Mouse (Mus musculus) midbrain, postnatal 0 days (tissue): Measurements from ENCODE around the gene Tekt3. TPM values are rescaled to one million over a fixed set of nuclear protein-coding genes. Genes with fewer than 3 reads are reported as not detected.

ENCODE experiments used
- ATAC-seq: fragments of 200-750 bp; cut with Nextera tagmentation; 2 replicates; pipeline ENCODE4 v1.8.0; 2017; ENCODE audit warnings: moderate number of reproducible peaks, mild to moderate bottlenecking, moderate TSS enrichment, moderate library complexity; ENCODE audit not compliant: low FRiP score
- DNase-seq: peaks from one replicate; pipeline ENCODE4 v3.0.0-alpha.2; 2015; ENCODE audit warnings: low spot score
- H3K27ac ChIP-seq: fragments of 300-500 bp; sonication (generic); 2 replicates; pipeline ENCODE4 v1.5.1; 2014; ENCODE audit warnings: low read depth, mild to moderate bottlenecking, low read length, mixed read lengths
- H3K27me3 ChIP-seq: fragments of 300-500 bp; sonication (generic); 2 replicates; pipeline ENCODE4 v1.6.1; 2014; ENCODE audit warnings: low read length, control low read depth, mixed read lengths; ENCODE audit not compliant: insufficient read depth
- H3K36me3 ChIP-seq: fragments of 300-500 bp; sonication (generic); 2 replicates; pipeline ENCODE4 v1.6.1; 2014; ENCODE audit warnings: low read length, control low read depth, mixed read lengths; ENCODE audit not compliant: insufficient read depth
- H3K4me1 ChIP-seq: fragments of 300-500 bp; sonication (generic); 2 replicates; pipeline ENCODE4 v1.6.1; 2014; ENCODE audit warnings: mild to moderate bottlenecking, control low read depth, antibody characterized with exemption, low read length, mixed read lengths; ENCODE audit not compliant: insufficient read depth
- H3K4me2 ChIP-seq: fragments of 300-500 bp; sonication (generic); 2 replicates; pipeline ENCODE4 v1.6.1; 2014; ENCODE audit warnings: low read depth, mild to moderate bottlenecking, low read length, mixed read lengths; ENCODE audit not compliant: poor library complexity, severe bottlenecking
- H3K4me3 ChIP-seq: fragments of 300-500 bp; sonication (generic); 2 replicates; pipeline ENCODE4 v1.5.1; 2014; ENCODE audit warnings: low read depth, mild to moderate bottlenecking, low read length, moderate library complexity
- H3K9ac ChIP-seq: fragments of 300-500 bp; sonication (generic); replicated peaks from 2 replicates; pipeline ENCODE4 v1.6.1; 2014; ENCODE audit warnings: mild to moderate bottlenecking, low read length, moderate library complexity, mixed read lengths; ENCODE audit not compliant: poor library complexity, severe bottlenecking
- H3K9me3 ChIP-seq: fragments of 300-500 bp; sonication (generic); 2 replicates; pipeline ENCODE4 v1.6.1; 2016; ENCODE audit warnings: low read length, control low read depth
- CTCF ChIP-seq: IDR thresholded peaks from 2 replicates; pipeline ENCODE4 v1.5.1; 2016; ENCODE audit warnings: antibody characterized with exemption, mild to moderate bottlenecking
- WGBS: fragments of 180-500 bp; shearing (Covaris S2); extraction: QIAGEN DNeasy Blood & Tissue Kit; methylation state at CpG from one replicate; pipeline ENCODE4 v1.1.7; 2014; 5-methylcytosine and 5-hydroxymethylcytosine counted together
- polyA plus RNA-seq: library from polyadenylated mRNA; unstranded; fragments of >200 nt; fragmentation: Nextera tagmentation; extraction: Ambion mirVana; gene quantifications from 2 replicates; pipeline ENCODE4 v1.2.1, GENCODE M21; 2015
- total RNA-seq: library from RNA; depleted of rRNA; stranded (reverse); fragments of >200 nt; gene quantifications from 2 replicates; pipeline ENCODE4 v1.2.3, GENCODE M21; 2014

Gene Tekt3
- total and polyA plus RNA-seq, 2 experiments from 2014 or later, result 0.20 TPM; not detected in 1

DNA sequence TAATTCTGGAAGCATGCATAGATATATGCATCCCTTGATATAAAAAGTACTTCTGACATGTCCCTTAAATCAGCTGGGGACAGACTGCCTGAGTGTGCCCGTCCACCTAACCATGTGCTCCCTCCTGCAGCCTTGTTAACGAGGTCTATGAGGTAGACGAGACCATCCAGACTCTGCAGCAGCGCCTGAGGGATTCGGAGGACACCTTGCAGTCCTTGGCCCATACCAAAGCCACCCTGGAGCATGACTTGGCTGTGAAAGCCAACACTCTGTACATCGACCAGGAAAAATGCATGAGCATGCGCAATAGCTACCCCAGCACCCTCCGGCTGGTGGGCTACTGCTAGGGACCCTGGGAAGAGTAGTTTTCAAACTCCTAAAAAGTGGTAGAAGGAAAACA lies 33.0 kb downstream of the Tekt3 start:
- WGBS, result 92% methylated on average over 8 of the region's 8 CpGs
- Histone ChIP-seq H3K9ac (no peak overlapping the region), H3K4me2 (no peak overlapping the region), H3K9me3 (no peaks in the 10 kb centered on the region), H3K27ac (no peak overlapping the region), H3K4me3 (no peak overlapping the region), H3K27me3 (no peaks in the 10 kb centered on the region), H3K4me1 (no peaks in the 10 kb centered on the region), H3K36me3 (no peaks in the 10 kb centered on the region)
- no peak for DNase-seq
- no peak for ATAC-seq
- TF ChIP-seq CTCF, result no peak

DNA sequence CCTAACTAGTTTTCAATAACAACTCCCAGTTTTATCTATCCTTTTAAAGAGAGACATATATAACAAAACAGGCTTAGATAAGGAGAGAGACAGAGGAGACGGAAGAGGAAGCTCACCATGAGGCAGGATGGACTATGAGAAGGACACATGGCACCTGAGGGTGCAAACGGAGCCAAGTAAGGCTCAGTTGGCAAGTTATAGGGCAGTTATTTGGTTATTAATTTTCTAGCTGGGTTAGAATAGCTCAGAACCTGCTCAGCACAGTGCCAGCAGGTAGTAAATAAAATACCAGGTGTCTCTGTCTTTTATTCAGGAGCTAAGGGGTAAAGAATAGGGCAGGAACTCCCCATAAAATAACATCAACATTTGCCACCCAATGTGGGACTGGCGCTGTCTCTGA lies 36.6 kb downstream of the Tekt3 start:
- Histone ChIP-seq H3K36me3 (no peaks in the 10 kb centered on the region), H3K4me3 (no peak overlapping the region), H3K9ac (no peak overlapping the region), H3K9me3 (no peaks in the 10 kb centered on the region), H3K27ac (no peak overlapping the region), H3K4me1 (no peaks in the 10 kb centered on the region), H3K27me3 (no peaks in the 10 kb centered on the region), H3K4me2 (no peak overlapping the region)
- DNase-seq, result no peak
- no peak for ATAC-seq
- no peak for TF ChIP-seq CTCF
- 88% methylated on average over 3 of the region's 3 CpGs for WGBS

DNA sequence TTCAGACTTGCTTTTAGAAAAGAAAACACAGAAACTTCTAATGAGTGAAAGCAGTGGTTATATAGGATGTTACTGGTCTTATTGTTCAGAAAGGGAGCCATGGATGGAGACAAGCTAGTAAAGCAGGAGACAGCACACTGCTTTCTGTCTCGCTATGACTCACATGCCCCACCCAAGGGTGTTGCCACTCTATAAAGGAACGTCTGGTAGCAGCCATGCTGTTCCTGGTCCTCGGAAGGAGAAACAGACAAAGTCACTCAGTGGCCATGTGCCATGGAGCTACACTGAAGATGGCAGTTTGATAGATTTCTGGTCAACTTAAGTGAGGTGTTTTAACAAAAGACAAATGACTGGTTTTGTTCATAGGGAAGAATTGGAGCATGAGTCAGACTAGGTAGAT lies 37.9 kb downstream of the Tekt3 start:
- no peak for TF ChIP-seq CTCF
- no peak overlapping the region for H3K4me2 ChIP-seq
- DNase-seq, result no peak
- WGBS, result 84% methylated on average over 3 of the region's 3 CpGs
- ATAC-seq, result no peak
- H3K9ac ChIP-seq, result no peak overlapping the region
- no peak overlapping the region for H3K4me3 ChIP-seq
- H3K9me3 ChIP-seq, result no peaks in the 10 kb centered on the region
- no peaks in the 10 kb centered on the region for H3K36me3 ChIP-seq
- H3K4me1 ChIP-seq, result no peaks in the 10 kb centered on the region
- no peak overlapping the region for H3K27ac ChIP-seq
- H3K27me3 ChIP-seq, result no peaks in the 10 kb centered on the region

GRCm38 (mm10) chr11:63103256-63103655 lies 41.8 kb downstream of the Tekt3 start:
- Histone ChIP-seq H3K9me3 (no peaks in the 10 kb centered on the region), H3K36me3 (no peaks in the 10 kb centered on the region), H3K9ac (no peak overlapping the region), H3K4me1 (no peaks in the 10 kb centered on the region), H3K27me3 (no peaks in the 10 kb centered on the region), H3K4me3 (no peak overlapping the region), H3K4me2 (no peak overlapping the region), H3K27ac (no peak overlapping the region)
- ATAC-seq (no peak), DNase-seq (no peak)
- TF ChIP-seq CTCF, result no peak
- WGBS, result 87% methylated on average over 7 of the region's 7 CpGs

- Histone ChIP-seq H3K27me3 (no peaks in the 10 kb centered on the region), H3K27ac (no peak overlapping the region), H3K9me3 (no peaks in the 10 kb centered on the region), H3K4me1 (no peaks in the 10 kb centered on the region), H3K4me2 (no peak overlapping the region), H3K36me3 (no peaks in the 10 kb centered on the region), H3K9ac (no peak overlapping the region), H3K4me3 (no peak overlapping the region)
- 92% methylated on average over 2 of the region's 2 CpGs for WGBS
- no peak for TF ChIP-seq CTCF
- DNase-seq (no peak), ATAC-seq (no peak)
These were observed 42.6 kb downstream of the Tekt3 start for GRCm38 (mm10) chr11:63104026-63104425.

DNA sequence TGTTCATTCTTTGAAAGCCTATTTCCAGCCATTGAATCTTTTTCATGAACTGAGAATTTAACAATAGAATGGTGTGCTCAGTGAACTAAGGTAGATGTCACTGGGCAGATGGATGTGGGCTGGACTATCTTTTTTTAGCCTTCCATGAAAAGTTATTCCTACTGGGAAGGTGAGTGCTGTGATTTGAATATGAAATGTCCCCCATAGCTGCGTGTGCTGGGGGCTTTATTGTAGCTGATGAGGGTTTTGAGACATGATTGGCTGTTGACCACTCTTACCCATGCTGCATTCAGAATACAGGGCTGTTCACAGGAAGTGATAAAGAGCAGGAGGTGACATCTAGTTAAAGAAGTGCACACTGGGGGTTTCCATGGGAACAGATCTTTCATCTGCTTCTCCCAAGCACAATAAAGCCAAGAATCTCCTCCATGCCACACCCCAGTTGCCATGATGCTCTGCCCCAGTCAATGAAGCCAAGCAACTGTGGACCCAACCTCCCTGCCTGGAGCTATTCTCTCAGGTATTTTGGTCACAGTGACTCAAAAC lies 47.8 kb downstream of the Tekt3 start:
- ATAC-seq (no peak), DNase-seq (no peak)
- H3K27ac ChIP-seq, result no peak overlapping the region
- TF ChIP-seq CTCF, result no peak
- no peaks in the 10 kb centered on the region for H3K4me1 ChIP-seq
- H3K4me3 ChIP-seq, result no peak overlapping the region
- H3K9me3 ChIP-seq, result no peaks in the 10 kb centered on the region
- H3K4me2 ChIP-seq, result no peak overlapping the region
- H3K9ac ChIP-seq, result no peak overlapping the region
- H3K36me3 ChIP-seq, result no peaks in the 10 kb centered on the region
- no peaks in the 10 kb centered on the region; the same call in 1 of the 2 replicates for H3K27me3 ChIP-seq
- 48% methylated on average over 1 of the region's 1 CpGs for WGBS
